Mouse (Mus musculus) limb, embryonic 14.5 days (tissue): ENCODE results near the gene Tet1. TPM values are rescaled to one million over a fixed set of nuclear protein-coding genes. Genes with fewer than 3 reads are reported as not detected.

Experiments used
- ATAC-seq: fragments of 200-750 bp; cut with Nextera tagmentation; 2 replicates; pipeline ENCODE4 v1.8.0; 2017; ENCODE audit warnings: low read depth, moderate number of reproducible peaks, moderate TSS enrichment; ENCODE audit not compliant: low FRiP score
- DNase-seq: peaks from one replicate; pipeline ENCODE4 v3.0.0-alpha.2; 2015; ENCODE audit warnings: low spot score
- H3K27ac ChIP-seq: fragments of 300-500 bp; sonication (generic); replicated peaks from 2 replicates; pipeline ENCODE4 v1.5.1; 2014; ENCODE audit warnings: low read depth, mild to moderate bottlenecking, low read length, moderate library complexity, mixed read lengths
- H3K27me3 ChIP-seq: fragments of 300-500 bp; sonication (generic); 2 replicates; pipeline ENCODE4 v1.6.1; 2014; ENCODE audit warnings: low read length, mixed read lengths; ENCODE audit not compliant: control insufficient read depth, insufficient read depth
- H3K36me3 ChIP-seq: fragments of 300-500 bp; sonication (generic); 2 replicates; pipeline ENCODE4 v1.6.1; 2014; ENCODE audit warnings: mild to moderate bottlenecking, low read length, moderate library complexity, mixed read lengths; ENCODE audit not compliant: control insufficient read depth, insufficient read depth
- H3K4me1 ChIP-seq: fragments of 300-500 bp; sonication (generic); 2 replicates; pipeline ENCODE4 v1.6.1; 2014; ENCODE audit warnings: antibody characterized with exemption, low read length, mixed read lengths; ENCODE audit not compliant: control insufficient read depth, insufficient read depth
- H3K4me2 ChIP-seq: fragments of 300-500 bp; sonication (generic); replicated peaks from 2 replicates; pipeline ENCODE4 v1.6.1; 2014; ENCODE audit warnings: low read depth, mild to moderate bottlenecking, low read length, moderate library complexity; ENCODE audit not compliant: severe bottlenecking
- H3K4me3 ChIP-seq: fragments of 300-500 bp; sonication (generic); replicated peaks from 2 replicates; pipeline ENCODE4 v1.5.1; 2014; ENCODE audit warnings: low read length
- H3K9ac ChIP-seq: fragments of 300-500 bp; sonication (generic); 2 replicates; pipeline ENCODE4 v1.6.1; 2014; ENCODE audit warnings: mild to moderate bottlenecking, low read depth, low read length, moderate library complexity; ENCODE audit not compliant: severe bottlenecking
- H3K9me3 ChIP-seq: fragments of 300-500 bp; sonication (generic); 2 replicates; pipeline ENCODE4 v1.6.1; 2016; ENCODE audit warnings: low read length; ENCODE audit not compliant: control insufficient read depth
- POLR2A ChIP-seq: fragments of 200-500 bp; IDR thresholded peaks from 2 replicates; pipeline ENCODE4 v1.8.0; 2012; ENCODE audit warnings: inconsistent platforms, mild to moderate bottlenecking, moderate library complexity, borderline replicate concordance; ENCODE audit not compliant: insufficient read depth, insufficient read length; ENCODE audit errors: extremely low read depth
- WGBS: fragments of 180-500 bp; shearing (Covaris S2); extraction: QIAGEN DNeasy Blood & Tissue Kit; methylation state at CpG from one replicate; pipeline ENCODE4 v1.1.7; 2014; 5-methylcytosine and 5-hydroxymethylcytosine counted together
- polyA plus RNA-seq, 2 experiments: library from polyadenylated mRNA; depleted of rRNA in 1 of 2; stranded (reverse) in 1 of 2; unstranded in 1 of 2; fragments of >200 nt; fragmentation: Nextera tagmentation in 1 of 2; extraction: Ambion mirVana in 1 of 2; gene quantifications; 2 replicates each; pipeline versions ENCODE4 v1.2.1 to v1.2.3; 2012 to 2014

Gene Tet1
- polyA plus RNA-seq, 2 experiments = 5.2 to 30.7 TPM

GRCm38 (mm10) chr10:62848783-62849182 lies 60.0 kb downstream of the Tet1 start:
- H3K27ac ChIP-seq = no peak overlapping the region
- no peak overlapping the region for H3K9ac ChIP-seq
- DNase-seq = no peak
- no peak for TF ChIP-seq POLR2A
- ATAC-seq = no peak
- H3K27me3 ChIP-seq = no peaks in the 10 kb centered on the region
- no peak overlapping the region for H3K4me2 ChIP-seq
- H3K4me1 ChIP-seq = peaks cover 13% of the 10 kb centered on the region
- H3K4me3 ChIP-seq = no peak overlapping the region
- no peaks in the 10 kb centered on the region for H3K9me3 ChIP-seq
- 93% methylated on average over 2 of the region's 2 CpGs for WGBS
- no peaks in the 10 kb centered on the region for H3K36me3 ChIP-seq

GRCm38 (mm10) chr10:62847069-62847626 lies 61.6 kb downstream of the Tet1 start:
- peak; percentile 34; the same call in 1 of the 2 replicates for ATAC-seq
- Histone ChIP-seq H3K36me3 (no peaks in the 10 kb centered on the region), H3K9ac (no peak overlapping the region), H3K9me3 (no peaks in the 10 kb centered on the region), H3K27ac (no peak overlapping the region), H3K4me2 (no peak overlapping the region), H3K4me3 (no peak overlapping the region), H3K27me3 (no peaks in the 10 kb centered on the region), H3K4me1 (peaks cover 17% of the 10 kb centered on the region)
- peak; percentile 21 for DNase-seq
- 53% methylated on average over 12 of the region's 12 CpGs for WGBS
- no peak for TF ChIP-seq POLR2A

DNA sequence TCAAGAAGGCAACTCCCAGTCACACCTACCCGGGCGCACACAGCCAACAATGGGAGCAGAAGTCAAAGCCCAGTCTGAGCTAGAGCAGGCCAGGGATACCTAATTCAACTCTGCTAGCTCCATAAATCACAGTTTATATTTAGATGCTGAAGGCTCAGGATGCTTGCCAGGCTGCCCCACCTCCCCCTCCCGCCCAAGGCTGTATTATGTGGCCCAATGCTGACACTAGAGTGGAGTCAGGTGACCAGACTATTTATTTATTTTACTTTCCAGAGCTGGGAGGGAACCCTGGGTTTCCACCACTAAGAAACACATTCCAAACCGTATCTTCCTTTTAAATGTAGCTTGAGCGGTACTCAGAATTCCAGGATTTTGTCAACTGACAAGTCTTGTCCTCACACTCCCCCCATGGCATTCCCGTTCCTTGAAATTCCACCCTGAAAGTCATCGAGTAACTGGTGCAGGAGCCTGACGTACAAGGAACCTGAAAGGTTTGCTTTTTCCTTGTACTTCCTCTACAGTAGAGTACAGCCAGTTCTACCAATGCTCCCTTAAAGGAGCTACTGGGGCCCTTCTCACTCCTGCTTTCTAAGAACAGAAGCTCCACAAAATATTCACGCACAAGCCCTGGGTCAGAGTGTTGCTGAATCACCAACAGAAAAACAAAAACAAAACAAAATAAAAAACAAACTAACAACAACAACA lies 64.9 kb downstream of the Tet1 start:
- Histone ChIP-seq H3K9me3 (no peaks in the 10 kb centered on the region), H3K27ac (no peak overlapping the region)
- peak; percentile 39 for DNase-seq

DNA sequence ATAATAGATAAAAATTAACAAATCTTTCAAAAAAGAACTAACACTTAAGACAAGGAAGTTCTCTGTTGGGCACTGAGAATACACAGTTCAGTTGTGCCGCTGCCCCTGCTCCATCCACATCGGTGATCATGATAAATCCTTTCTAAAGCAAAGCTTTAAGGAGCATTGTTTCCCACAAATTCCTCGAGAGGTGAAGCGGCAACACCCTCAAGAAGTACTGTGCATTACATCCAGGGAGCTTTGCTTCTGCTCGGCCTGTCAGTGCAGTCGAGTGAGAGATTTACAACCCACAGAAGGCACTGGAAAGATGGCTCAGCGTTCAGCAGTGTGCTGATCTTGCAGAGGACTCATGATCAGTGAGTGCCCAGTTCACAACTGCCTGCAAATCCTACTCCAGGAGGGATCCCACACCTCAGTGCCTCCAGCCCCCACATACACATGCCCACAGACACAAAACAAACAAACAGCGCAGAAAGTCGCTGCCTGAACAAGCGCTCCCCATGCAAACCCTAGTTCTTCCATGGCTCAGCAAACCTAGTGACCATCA lies 66.8 kb downstream of the Tet1 start:
- no peak for TF ChIP-seq POLR2A
- Histone ChIP-seq H3K9ac (no peak overlapping the region), H3K4me1 (peaks cover 11% of the 10 kb centered on the region; the same call in 1 of the 2 replicates), H3K27ac (no peak overlapping the region), H3K4me3 (no peak overlapping the region), H3K9me3 (no peaks in the 10 kb centered on the region), H3K4me2 (no peak overlapping the region), H3K27me3 (no peaks in the 10 kb centered on the region), H3K36me3 (peaks cover 30% of the 10 kb centered on the region)
- 75% methylated on average over 10 of the region's 10 CpGs for WGBS
- DNase-seq = no peak
- no peak for ATAC-seq

More for the DNA sequence above, 64.9 kb downstream of the Tet1 start:
- no peak for TF ChIP-seq POLR2A
- whole genome bisulfite sequencing = 33% methylated on average over 9 of the region's 9 CpGs
- H3K9ac ChIP-seq = no peak overlapping the region
- H3K27me3 ChIP-seq = no peaks in the 10 kb centered on the region
- no peak overlapping the region for H3K4me3 ChIP-seq
- no peak for ATAC-seq
- peaks cover 17% of the 10 kb centered on the region for H3K4me1 ChIP-seq
- no peak overlapping the region for H3K4me2 ChIP-seq
- H3K36me3 ChIP-seq = peaks cover 17% of the 10 kb centered on the region

- H3K4me1 ChIP-seq = peaks cover 11% of the 10 kb centered on the region; the same call in 1 of the 2 replicates
- no peak for DNase-seq
- peaks cover 33% of the 10 kb centered on the region for H3K36me3 ChIP-seq
- no peaks in the 10 kb centered on the region for H3K9me3 ChIP-seq
- 93% methylated on average over 7 of the region's 7 CpGs for WGBS
- no peak for ATAC-seq
- H3K4me2 ChIP-seq = no peak overlapping the region
- no peak overlapping the region for H3K9ac ChIP-seq
- no peak overlapping the region for H3K4me3 ChIP-seq
- TF ChIP-seq POLR2A = no peak
- no peaks in the 10 kb centered on the region for H3K27me3 ChIP-seq
- no peak overlapping the region for H3K27ac ChIP-seq
Measured at GRCm38 (mm10) chr10:62840687-62841086, 68.1 kb downstream of the Tet1 start.
